Mouse (Mus musculus) midbrain, embryonic 10.5 days (tissue): Measurements from ENCODE around the gene Hspbp1. TPM values are rescaled to one million over a fixed set of nuclear protein-coding genes. Genes with fewer than 3 reads are reported as not detected.
A peak's percentile ranks its signal among the peaks of the same experiment; 100 is the strongest.

Experiments
- DNase-seq: peaks from one replicate; pipeline ENCODE4 v3.0.0-alpha.2; 2017; ENCODE audit warnings: low spot score
- H3K27ac ChIP-seq: fragments of 300-500 bp; sonication (generic); replicated peaks from 2 replicates; pipeline ENCODE4 v1.5.1; 2016; ENCODE audit warnings: mild to moderate bottlenecking
- H3K27me3 ChIP-seq: fragments of 300-500 bp; sonication (generic); 2 replicates; pipeline ENCODE4 v1.6.1; 2016; ENCODE audit warnings: low read depth, mild to moderate bottlenecking; ENCODE audit not compliant: poor library complexity, severe bottlenecking
- H3K36me3 ChIP-seq: fragments of 300-500 bp; sonication (generic); 2 replicates; pipeline ENCODE4 v1.6.1; 2016; ENCODE audit warnings: mild to moderate bottlenecking, moderate library complexity
- H3K4me1 ChIP-seq: fragments of 300-500 bp; sonication (generic); 2 replicates; pipeline ENCODE4 v1.6.1; 2016
- H3K4me3 ChIP-seq: fragments of 300-500 bp; sonication (generic); 2 replicates; pipeline ENCODE4 v1.5.1; 2016; ENCODE audit warnings: mild to moderate bottlenecking, moderate library complexity
- H3K9me3 ChIP-seq: fragments of 300-500 bp; sonication (generic); replicated peaks from 2 replicates; pipeline ENCODE4 v1.6.1; 2016; ENCODE audit warnings: mild to moderate bottlenecking
- WGBS: fragments of 180-500 bp; shearing (Covaris S2); methylation state at CpG from one replicate; pipeline ENCODE4 v1.1.7; 2016; 5-methylcytosine and 5-hydroxymethylcytosine counted together
- polyA plus RNA-seq: library from polyadenylated mRNA; unstranded; fragments of >200 nt; fragmentation: Nextera tagmentation; extraction: Ambion mirVana; gene quantifications from 2 replicates; pipeline ENCODE4 v1.2.1, GENCODE M21; 2016

Gene Hspbp1
- 132 and 142 TPM in 2 replicates for polyA plus RNA-seq

- H3K36me3 ChIP-seq = peaks cover 23% of the 10 kb centered on the region
- H3K4me3 ChIP-seq = peak within 1 kb of the TSS; percentile 70
- H3K27me3 ChIP-seq = no peaks in the 10 kb centered on the region
- H3K4me1 ChIP-seq = peaks cover 9% of the 10 kb centered on the region
- DNase-seq = peak; percentile 95
- under 1% methylated on average over 32 of the region's 32 CpGs for WGBS
- peak within 1 kb of the TSS; percentile 86 for H3K27ac ChIP-seq
- no peaks in the 10 kb centered on the region for H3K9me3 ChIP-seq
Observed at GRCm38 (mm10) chr7:4684632-4685417, at the start of gene Hspbp1. Hspbp1 (minus strand) TSS chr7:4685068.

DNA sequence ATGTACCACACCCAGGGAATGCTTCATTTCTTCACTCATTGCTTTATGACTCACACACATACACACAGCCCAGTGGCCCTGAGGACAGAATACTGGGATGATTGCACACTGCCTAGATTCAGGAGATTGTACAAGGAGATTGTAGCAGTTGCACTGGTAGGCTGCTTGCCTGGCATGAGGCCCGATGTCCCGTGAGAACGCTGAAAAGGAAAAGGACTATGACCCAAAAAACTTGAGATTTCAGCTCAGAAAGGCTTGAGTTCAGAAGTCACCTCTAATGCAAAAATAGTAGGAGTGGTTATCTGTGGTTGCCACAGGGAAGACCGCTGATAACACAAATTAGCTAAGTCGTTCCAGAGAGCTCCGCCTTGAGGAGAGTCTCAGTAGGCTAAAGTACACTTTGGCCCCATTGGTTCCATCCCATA, 48.1 kb upstream of the Hspbp1 start:
- H3K36me3 ChIP-seq = no peaks in the 10 kb centered on the region
- 0 out of 2 replicates have a peak, but pooled peaks cover 3% of the 10 kb centered on the region for H3K9me3 ChIP-seq
- H3K27ac ChIP-seq = no peak overlapping the region
- WGBS = 77% methylated on average over 6 of the region's 6 CpGs
- H3K4me3 ChIP-seq = no peak overlapping the region
- DNase-seq = no peak
- no peaks in the 10 kb centered on the region for H3K4me1 ChIP-seq
- no peaks in the 10 kb centered on the region for H3K27me3 ChIP-seq

DNA sequence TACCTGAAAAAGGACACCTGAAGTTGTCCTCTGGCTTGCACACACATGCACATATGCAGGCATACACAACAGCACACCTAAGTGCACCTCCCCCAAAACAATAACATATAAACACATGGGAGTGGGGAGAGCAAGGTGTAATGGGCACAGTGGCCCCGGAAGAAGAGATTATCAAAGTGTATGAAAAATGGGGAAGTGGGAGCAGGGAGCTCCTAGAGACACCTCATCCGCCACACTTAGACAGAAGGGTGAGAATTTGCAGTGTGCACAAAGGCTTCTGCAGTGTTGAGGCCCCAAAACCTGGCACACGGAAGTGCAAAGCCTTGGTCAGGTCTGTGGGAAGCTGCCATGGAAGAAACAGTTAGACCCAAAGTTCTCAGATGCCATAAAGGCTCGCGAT, 46.2 kb upstream of the Hspbp1 start:
- H3K9me3 ChIP-seq = 0 out of 2 replicates have a peak, but pooled peaks cover 3% of the 10 kb centered on the region
- DNase-seq = no peak
- H3K27ac ChIP-seq = no peak overlapping the region
- 88% methylated on average over 5 of the region's 5 CpGs for WGBS
- H3K4me3 ChIP-seq = no peak overlapping the region
- H3K4me1 ChIP-seq = no peaks in the 10 kb centered on the region
- no peaks in the 10 kb centered on the region for H3K36me3 ChIP-seq
- no peaks in the 10 kb centered on the region for H3K27me3 ChIP-seq

DNA sequence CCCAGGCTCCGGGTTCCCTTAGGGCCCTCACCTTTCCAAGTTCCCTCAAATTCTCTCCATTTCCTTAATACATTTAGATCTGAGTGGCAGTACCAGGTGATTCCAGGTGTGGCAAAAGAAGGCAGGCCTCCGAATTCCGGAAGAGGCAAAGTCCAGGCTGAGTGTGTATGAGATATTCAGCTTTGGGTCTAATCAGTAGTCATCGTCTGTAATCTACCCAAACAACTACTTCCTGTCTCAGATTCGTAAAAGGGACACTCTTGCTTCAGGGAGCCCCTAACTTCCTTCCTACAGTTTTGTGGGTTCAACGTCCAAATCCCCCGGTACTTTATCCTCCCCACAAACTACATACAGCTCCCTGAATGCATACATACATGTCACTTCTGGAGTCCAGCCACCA, 40.3 kb upstream of the Hspbp1 start, which contains the start of gene Tmem150b:
TSS of gene Tmem150b (minus strand) at position 81 of the 400 bp plus-strand sequence.
- no peak for DNase-seq
- H3K4me1 ChIP-seq = no peaks in the 10 kb centered on the region
- H3K4me3 ChIP-seq = no peak within 1 kb of the TSS
- 88% methylated on average over 7 of the region's 7 CpGs for WGBS
- H3K9me3 ChIP-seq = 0 out of 2 replicates have a peak, but pooled peaks cover 3% of the 10 kb centered on the region
- no peak within 1 kb of the TSS for H3K27ac ChIP-seq
- H3K36me3 ChIP-seq = no peaks in the 10 kb centered on the region
- H3K27me3 ChIP-seq = 0 out of 2 replicates have a peak, but pooled peaks cover 4% of the 10 kb centered on the region

DNA sequence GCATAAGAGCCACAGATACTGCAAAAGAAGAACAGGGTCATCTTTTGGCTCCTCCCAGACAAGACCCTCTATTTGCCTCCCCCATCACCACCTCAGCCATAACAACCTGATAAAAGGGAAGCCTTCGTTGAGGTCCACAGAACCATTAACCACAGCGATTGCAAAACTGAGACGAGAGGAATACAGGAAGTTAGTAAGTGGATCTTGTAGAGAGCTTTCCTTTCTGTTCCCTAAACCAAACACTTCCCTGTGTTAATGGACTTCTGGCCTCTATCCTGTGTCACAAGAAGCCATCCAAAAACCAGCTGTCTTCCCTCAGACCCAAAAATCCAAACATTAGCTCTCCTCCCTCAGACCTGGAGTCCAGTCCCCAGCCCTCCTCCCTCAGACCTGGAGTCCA, 39.5 kb upstream of the Hspbp1 start:
- no peaks in the 10 kb centered on the region for H3K9me3 ChIP-seq
- no peak overlapping the region for H3K27ac ChIP-seq
- no peak for DNase-seq
- H3K4me3 ChIP-seq = no peak overlapping the region
- H3K36me3 ChIP-seq = no peaks in the 10 kb centered on the region
- 84% methylated on average over 3 of the region's 3 CpGs for WGBS
- H3K27me3 ChIP-seq = 0 out of 2 replicates have a peak, but pooled peaks cover 4% of the 10 kb centered on the region
- H3K4me1 ChIP-seq = no peaks in the 10 kb centered on the region

GRCm38 (mm10) chr7:4723508-4723907, 38.6 kb upstream of the Hspbp1 start:
- Histone ChIP-seq H3K36me3 (no peaks in the 10 kb centered on the region), H3K4me3 (peak overlapping the region; percentile 45), H3K27me3 (0 out of 2 replicates have a peak, but pooled peaks cover 4% of the 10 kb centered on the region), H3K9me3 (no peaks in the 10 kb centered on the region), H3K27ac (no peak overlapping the region), H3K4me1 (no peaks in the 10 kb centered on the region)
- no peak for DNase-seq
- 41% methylated on average over 12 of the region's 12 CpGs for WGBS

GRCm38 (mm10) chr7:4719276-4719675, 34.4 kb upstream of the Hspbp1 start:
- Histone ChIP-seq H3K36me3 (peaks cover 38% of the 10 kb centered on the region), H3K9me3 (no peaks in the 10 kb centered on the region), H3K4me1 (no peaks in the 10 kb centered on the region), H3K4me3 (no peak overlapping the region), H3K27me3 (0 out of 2 replicates have a peak, but pooled peaks cover 3% of the 10 kb centered on the region), H3K27ac (no peak overlapping the region)
- DNase-seq = no peak
- 88% methylated on average over 3 of the region's 3 CpGs for WGBS

DNA sequence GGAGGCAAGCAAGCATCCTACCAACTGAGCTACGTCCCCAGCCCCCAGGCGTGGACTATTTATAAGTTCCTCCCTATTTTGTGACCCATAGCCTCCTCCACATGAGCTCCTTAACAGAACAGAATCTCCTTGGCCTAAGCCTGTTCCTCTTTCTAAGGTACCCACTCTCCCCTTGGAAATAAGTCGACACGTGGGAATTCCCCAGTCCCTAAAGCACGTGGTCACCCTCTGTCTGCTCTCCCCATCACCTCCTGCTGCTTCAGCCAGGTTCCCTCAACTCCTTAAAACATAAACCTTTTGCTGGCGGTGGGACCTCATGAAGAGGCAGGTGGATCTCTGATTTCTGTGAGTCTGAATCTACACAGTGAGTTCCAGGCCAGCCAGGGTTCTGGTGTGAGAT, 32.1 kb upstream of the Hspbp1 start:
- Histone ChIP-seq H3K4me1 (no peaks in the 10 kb centered on the region), H3K36me3 (peaks cover 61% of the 10 kb centered on the region), H3K9me3 (no peaks in the 10 kb centered on the region), H3K27me3 (no peaks in the 10 kb centered on the region), H3K4me3 (no peak overlapping the region), H3K27ac (no peak overlapping the region)
- DNase-seq = no peak
- 72% methylated on average over 6 of the region's 6 CpGs for WGBS

DNA sequence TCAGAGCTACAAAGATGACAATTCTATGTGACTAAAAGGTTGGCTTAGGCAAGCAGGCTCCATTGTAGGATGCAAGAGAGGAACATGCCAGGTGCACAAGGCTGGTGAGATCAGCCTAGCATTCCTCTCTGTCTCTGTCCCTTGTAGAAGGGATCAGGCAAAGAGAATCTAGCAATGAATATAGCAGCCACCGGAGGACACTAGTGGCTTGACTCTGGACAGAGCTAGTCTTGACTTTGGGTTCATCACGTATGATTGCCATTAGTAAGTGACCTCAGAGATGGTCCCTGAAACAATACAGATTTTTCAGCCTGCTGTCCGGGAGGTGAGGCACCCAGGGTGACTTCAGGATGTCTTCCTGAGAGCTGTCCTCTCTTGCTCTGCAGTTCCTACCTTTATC, 27.7 kb upstream of the Hspbp1 start:
- Histone ChIP-seq H3K9me3 (no peaks in the 10 kb centered on the region), H3K27ac (no peak overlapping the region), H3K27me3 (no peaks in the 10 kb centered on the region), H3K4me3 (no peak overlapping the region), H3K4me1 (no peaks in the 10 kb centered on the region), H3K36me3 (peaks cover 99% of the 10 kb centered on the region)
- 87% methylated on average over 3 of the region's 3 CpGs for WGBS
- no peak for DNase-seq

GRCm38 (mm10) chr7:4705098-4705497, 20.2 kb upstream of the Hspbp1 start:
- Histone ChIP-seq H3K27me3 (no peaks in the 10 kb centered on the region), H3K4me1 (peaks cover 16% of the 10 kb centered on the region), H3K9me3 (no peaks in the 10 kb centered on the region), H3K4me3 (peak overlapping the region; percentile 24), H3K27ac (no peak overlapping the region), H3K36me3 (peaks cover 98% of the 10 kb centered on the region)
- 30% methylated on average over 18 of the region's 18 CpGs for WGBS
- peak; percentile 57 for DNase-seq

DNA sequence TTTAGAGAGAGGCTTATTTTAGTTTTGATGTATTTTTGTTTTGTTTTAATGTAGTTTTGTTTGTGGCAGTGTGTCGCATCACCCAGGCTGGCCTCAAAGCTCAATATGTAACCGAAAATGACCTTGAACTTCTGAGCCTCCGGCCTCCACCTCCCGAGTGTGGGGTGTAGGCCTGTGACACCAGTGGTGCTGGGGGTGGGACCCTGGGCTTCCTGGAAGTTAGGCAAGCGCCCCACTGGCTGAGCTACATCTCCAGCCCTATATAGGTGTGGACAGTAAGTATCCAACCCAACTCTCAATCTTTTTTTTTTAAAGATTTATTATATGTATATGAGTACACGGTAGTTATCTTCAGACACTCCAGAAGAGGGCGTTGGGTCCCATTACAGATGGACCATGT, 18.3 kb upstream of the Hspbp1 start:
- Histone ChIP-seq H3K27me3 (no peaks in the 10 kb centered on the region), H3K4me1 (peaks cover 16% of the 10 kb centered on the region), H3K4me3 (no peak overlapping the region), H3K36me3 (peaks cover 98% of the 10 kb centered on the region), H3K9me3 (no peaks in the 10 kb centered on the region), H3K27ac (no peak overlapping the region)
- DNase-seq = no peak
- WGBS = 96% methylated on average over 7 of the region's 7 CpGs

DNA sequence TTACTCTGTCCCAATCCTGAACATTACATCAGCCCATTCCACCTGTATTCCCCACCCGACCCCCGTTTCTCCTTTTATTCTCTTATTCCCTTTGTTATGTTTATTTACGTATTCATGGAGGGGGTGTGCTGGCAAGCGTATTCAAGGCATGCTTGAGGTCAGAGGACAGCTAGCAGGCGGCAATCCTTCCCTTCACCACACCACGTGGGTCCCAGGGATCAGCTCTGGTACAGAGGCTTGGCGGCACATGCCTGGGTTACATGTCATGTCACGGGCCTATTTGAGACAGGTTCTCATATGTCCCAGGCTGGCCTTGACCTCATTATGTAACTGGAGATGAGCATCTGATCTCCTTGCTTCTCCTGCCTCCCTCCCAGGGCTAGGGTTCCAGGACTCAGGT, 17.5 kb upstream of the Hspbp1 start:
- peaks cover 98% of the 10 kb centered on the region for H3K36me3 ChIP-seq
- no peak for DNase-seq
- no peak overlapping the region for H3K4me3 ChIP-seq
- H3K9me3 ChIP-seq = no peaks in the 10 kb centered on the region
- H3K4me1 ChIP-seq = peaks cover 16% of the 10 kb centered on the region
- no peaks in the 10 kb centered on the region for H3K27me3 ChIP-seq
- H3K27ac ChIP-seq = no peak overlapping the region
- WGBS = 50% methylated on average over 8 of the region's 8 CpGs

- Histone ChIP-seq H3K27me3 (no peaks in the 10 kb centered on the region), H3K9me3 (no peaks in the 10 kb centered on the region), H3K4me1 (peaks cover 35% of the 10 kb centered on the region), H3K4me3 (no peak overlapping the region), H3K36me3 (peaks cover 57% of the 10 kb centered on the region), H3K27ac (no peak overlapping the region)
- DNase-seq = no peak
- whole genome bisulfite sequencing = 75% methylated on average over 6 of the region's 6 CpGs
Observed at GRCm38 (mm10) chr7:4693004-4693403, 8.1 kb upstream of the Hspbp1 start.
